ENCODE assay signal across 25 mouse cellular contexts in the genomic region with DNA sequence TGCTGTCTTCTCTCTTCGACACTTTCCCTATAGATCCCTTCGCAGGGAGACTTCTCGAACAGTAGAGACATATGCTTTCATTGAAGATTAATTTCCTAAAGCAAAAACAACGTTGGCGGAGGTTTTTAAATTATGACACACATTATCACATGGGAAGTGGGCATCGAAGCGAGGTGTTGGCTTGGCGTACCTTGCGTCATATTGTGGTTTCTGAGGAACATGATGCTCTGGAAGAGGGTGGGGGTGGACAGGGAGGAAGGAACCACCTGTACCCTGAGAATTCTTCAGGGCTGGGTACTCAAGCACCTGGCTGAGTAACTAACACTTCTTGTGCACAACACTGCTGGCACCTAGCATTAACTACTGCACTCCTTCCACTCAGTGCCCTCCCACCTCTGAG.
"Had no signal": no experiment of that assay in that cellular context is flagged by ENCODE, and none has a peak within 500 bp of the region (broad histone marks: within the 10 kb centered on the region; RNA-seq: fewer than 3 reads in every experiment).

No protein-coding gene starts in this region.

- H3K4me3 ChIP-seq: gastrocnemius, adult 2 months; heart, adult 2 months; hindbrain, embryonic 10.5 days; hindbrain, embryonic 12.5 days; intestine, embryonic 15.5 days; limb, embryonic 13.5 days; limb, embryonic 15.5 days; liver, embryonic 12.5 days had no signal

- H3K36me3 ChIP-seq: hindbrain, embryonic 10.5 days; hindbrain, embryonic 12.5 days; intestine, embryonic 15.5 days; limb, embryonic 13.5 days; limb, embryonic 15.5 days; liver, embryonic 12.5 days had no signal

- H3K27me3 ChIP-seq: hindbrain, embryonic 12.5 days; limb, embryonic 13.5 days; limb, embryonic 15.5 days had no signal

- ATAC-seq: hindbrain, embryonic 16.5 days; inflammation-experienced regulatory T-cells, adult 6 months; intestine, embryonic 15.5 days; intestine, postnatal 0 days; liver, embryonic 12.5 days had no signal

- H3K4me2 ChIP-seq: heart, embryonic 11.5 days; hindbrain, embryonic 12.5 days; hindbrain, embryonic 14.5 days; intestine, embryonic 15.5 days; limb, embryonic 13.5 days; limb, embryonic 15.5 days; liver, embryonic 12.5 days had no signal

- H3K9ac ChIP-seq: hindbrain, embryonic 12.5 days; hindbrain, embryonic 14.5 days; intestine, embryonic 15.5 days; limb, embryonic 13.5 days; limb, embryonic 15.5 days; liver, embryonic 12.5 days; liver, embryonic 14.5 days had no signal

- H3K4me1 ChIP-seq: hindbrain, embryonic 10.5 days; hindbrain, embryonic 12.5 days; intestine, embryonic 15.5 days; limb, embryonic 13.5 days; limb, embryonic 15.5 days; liver, embryonic 12.5 days had no signal

- DNase-seq: gastrocnemius, adult 2 months; gastrocnemius, postnatal 10 days; gastrocnemius, postnatal 25 days; heart, adult 2 months; heart, postnatal 10 days; heart, postnatal 4 days; kidney, adult 18-20 months; kidney, adult 8-10 months; kidney, postnatal 10 days; kidney, postnatal 36 days; layer of hippocampus, adult 9-11 months; layer of hippocampus, postnatal 36 days; left cerebral cortex, postnatal 4 days had no signal

- H3K27ac ChIP-seq: gastrocnemius, adult 2 months; heart, adult 2 months; hindbrain, embryonic 10.5 days; hindbrain, embryonic 12.5 days; hindbrain, embryonic 14.5 days; intestine, embryonic 15.5 days; limb, embryonic 13.5 days; limb, embryonic 15.5 days; liver, embryonic 12.5 days; liver, embryonic 14.5 days had no signal

- H3K9me3 ChIP-seq: hindbrain, embryonic 10.5 days; hindbrain, embryonic 12.5 days; intestine, embryonic 15.5 days; limb, embryonic 13.5 days; limb, embryonic 15.5 days; liver, embryonic 12.5 days had no signal
